Mouse (Mus musculus) Patski (cell line): ENCODE data around the gene Stn1. TPM values are rescaled to one million over a fixed set of nuclear protein-coding genes. Genes with fewer than 3 reads are reported as not detected.
A peak's percentile ranks its signal among the peaks of the same experiment; 100 is the strongest.

ENCODE experiments used
- ATAC-seq: fragments of 100-300 bp; one replicate; pipeline ENCODE4 v1.8.0; 2021
- CTCF ChIA-PET: fragments of 350-600 bp; sonication (Branson Sonifier 250); formaldehyde crosslinking; loops from one replicate; lab custom pipeline; 2022; ENCODE audit warnings: inconsistent platforms; lab: Charles Lee
- POLR2A ChIA-PET: fragments of 350-600 bp; sonication (Branson Sonifier 250); formaldehyde crosslinking; loops from one replicate; lab custom pipeline; 2022; ENCODE audit warnings: antibody characterized with exemption, inconsistent platforms; lab: Charles Lee
- DNase-seq: peaks from one replicate; pipeline ENCODE4 v3.0.0-alpha.2; 2011; ENCODE audit warnings: low read depth, low spot score
- H3K27me3 ChIP-seq: fragments of 371-371 bp; one replicate; pipeline ENCODE4 v1.5.1; 2021
- CTCF ChIP-seq: fragments of 100-300 bp; IDR thresholded peaks from one replicate; pipeline ENCODE4 v1.5.1; 2021
- in situ Hi-C: fragments of 300-500 bp; cut with MboI; formaldehyde crosslinking; loops from 3 replicates; pipeline ENCODE4 v1.11.1; 2018; ENCODE audit warnings: low pct_unique_long_range_greater_than_20kb, mixed read lengths
- polyA plus RNA-seq: library from polyadenylated mRNA; unstranded; gene quantifications from one replicate; pipeline ENCODE4 v1.2.3, GENCODE M21; 2021

The Stn1 gene
- polyA plus RNA-seq, 1 experiment from 2014 or later, result 18.3 TPM

- ATAC-seq (no peak), DNase-seq (no peak)
- no peak for TF ChIP-seq CTCF
- ChIA-PET CTCF (interaction anchor here (1.1 kb wide), 1 partner anchor 105 kb away, joined by 3 read pairs; no protein-coding TSS in a partner anchor), POLR2A (no interaction called here)
- in situ Hi-C loops, result no loop called here
- no peaks in the 10 kb centered on the region for H3K27me3 ChIP-seq
Observed at GRCm38 (mm10) chr19:47510473-47511293, 26.6 kb downstream of the Stn1 start.

DNA sequence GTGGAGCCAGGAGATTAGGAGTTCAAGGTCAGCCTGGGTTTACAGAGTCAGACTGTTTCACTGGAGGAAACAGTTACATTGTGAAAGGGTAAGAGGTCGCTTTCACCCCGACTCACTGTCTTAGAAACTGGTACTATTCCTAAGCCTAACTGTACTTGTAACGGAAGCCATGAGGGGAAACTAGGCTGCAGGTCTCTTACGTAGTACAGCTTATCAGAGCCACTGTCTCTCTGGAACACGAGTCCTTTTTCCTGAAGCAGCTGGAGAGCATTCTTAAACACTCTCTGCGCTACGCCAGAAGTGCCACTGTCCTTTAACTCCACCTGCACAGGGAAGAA, 27.2 kb downstream of the Stn1 start:
- ChIA-PET POLR2A (no interaction called here), CTCF (interaction anchor here (1.2 kb wide), 1 partner anchor 149 kb away, joined by 3 read pairs; no protein-coding TSS in a partner anchor)
- ATAC-seq (no peak), DNase-seq (no peak)
- in situ Hi-C loops, result no loop called here
- H3K27me3 ChIP-seq, result no peaks in the 10 kb centered on the region
- TF ChIP-seq CTCF, result no peak

DNA sequence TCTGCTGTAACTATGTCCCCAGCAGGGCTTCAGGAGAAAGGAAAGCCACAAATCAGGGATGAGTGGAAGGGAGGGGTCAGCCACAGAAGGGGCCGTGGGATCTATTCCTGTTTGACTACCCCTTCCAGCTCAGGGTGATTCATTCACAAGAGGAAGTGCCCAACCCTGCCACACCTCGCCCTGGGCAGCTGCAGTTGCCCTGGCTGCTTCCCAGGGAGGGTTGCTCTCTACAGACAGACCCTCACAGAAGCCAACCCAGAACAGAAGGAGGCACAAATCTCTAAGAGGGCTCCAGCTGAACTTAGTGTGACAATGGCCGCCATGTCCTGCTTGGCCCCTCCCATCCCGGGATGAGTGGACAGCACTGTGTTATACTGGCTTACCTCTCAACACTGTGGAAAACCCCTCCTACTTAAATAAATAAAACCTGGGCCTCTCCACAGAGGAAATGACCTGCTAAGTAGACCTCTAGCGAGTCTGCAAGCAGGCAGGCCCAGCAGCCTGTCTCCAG, 28.5 kb downstream of the Stn1 start:
- CTCF ChIA-PET, result interaction anchor here (0.7 to 2.3 kb wide), 3 partner anchors 115 to 152 kb away, joined by 3 to 6 read pairs (median 3); no protein-coding TSS in a partner anchor
- H3K27me3 ChIP-seq, result no peaks in the 10 kb centered on the region
- ATAC-seq (peak; percentile 26), DNase-seq (no peak)
- no peak for TF ChIP-seq CTCF
- POLR2A ChIA-PET, result interaction anchor here (1.3 kb wide), 1 partner anchor 140 kb away, joined by 4 read pairs; no protein-coding TSS in a partner anchor
- in situ Hi-C loops, result loop anchor here (10.0 kb wide), 1 partner anchor 306 kb away; no protein-coding TSS in a partner anchor

- DNase-seq (no peak), ATAC-seq (no peak)
- ChIA-PET CTCF (interaction anchor here (0.7 to 2.3 kb wide), 4 partner anchors 99 to 152 kb away, joined by 3 to 6 read pairs (median 3); no protein-coding TSS in a partner anchor), POLR2A (interaction anchor here (0.7 to 1.3 kb wide), 2 partner anchors 140 to 161 kb away, joined by 4 read pairs; no protein-coding TSS in a partner anchor)
- in situ Hi-C loops, result loop anchor here (10.0 kb wide), 1 partner anchor 307 kb away; no protein-coding TSS in a partner anchor
- H3K27me3 ChIP-seq, result no peaks in the 10 kb centered on the region
- TF ChIP-seq CTCF, result no peak
Observed at GRCm38 (mm10) chr19:47508191-47508590, 29.1 kb downstream of the Stn1 start.

DNA sequence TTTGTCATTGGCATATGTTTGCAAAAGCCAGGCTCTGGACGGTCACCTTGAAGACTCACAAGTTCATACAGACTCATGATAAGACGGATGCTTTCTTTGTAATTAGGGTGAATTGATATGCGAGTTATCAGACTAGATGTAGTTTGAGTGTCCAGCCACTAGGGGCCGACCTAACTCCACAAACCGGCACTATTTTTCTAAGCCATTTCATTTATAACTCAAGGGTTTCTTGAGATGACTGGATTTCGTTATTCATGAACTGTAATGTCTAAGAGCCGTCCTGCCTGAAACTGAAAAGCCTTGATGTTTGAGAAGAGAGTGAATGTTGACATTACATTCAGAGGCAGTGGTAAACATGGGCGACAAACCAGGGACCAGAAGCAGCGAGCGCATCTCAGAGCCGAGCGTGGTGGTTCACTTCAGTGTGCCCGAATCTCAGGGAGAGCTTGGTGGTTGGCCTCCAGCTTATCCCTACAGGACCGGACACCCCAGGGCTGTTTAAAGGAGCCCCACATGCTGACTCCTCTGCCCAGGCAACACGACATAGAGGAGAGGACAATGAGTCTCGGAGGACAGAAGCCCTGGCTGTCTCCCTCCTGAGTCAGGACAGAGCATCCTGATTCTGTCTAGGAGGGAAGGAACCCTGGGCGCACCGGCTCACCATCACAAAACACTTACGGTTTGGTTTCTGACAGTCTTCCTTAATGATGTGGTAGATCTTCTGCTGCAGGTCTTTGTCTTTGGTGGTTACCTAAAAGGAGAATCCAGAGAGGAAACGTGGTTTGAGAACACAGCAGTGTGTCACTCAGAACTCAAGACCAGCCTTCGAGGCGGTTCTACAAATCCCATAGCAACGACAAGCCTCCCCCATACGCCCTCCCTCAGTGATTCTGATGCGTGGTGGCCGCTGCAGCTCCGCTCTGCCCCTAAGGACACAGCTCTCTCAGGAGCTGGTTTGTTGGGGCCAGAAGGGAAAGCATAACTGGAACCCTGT, 29.9 kb downstream of the Stn1 start:
- no peaks in the 10 kb centered on the region for H3K27me3 ChIP-seq
- no peak for DNase-seq
- ChIA-PET CTCF (interaction anchor here (0.6 to 2.3 kb wide), 6 partner anchors 100 to 313 kb away, joined by 3 to 6 read pairs (median 3); no protein-coding TSS in a partner anchor), POLR2A (interaction anchor here (0.7 kb wide), 1 partner anchor 161 kb away, joined by 4 read pairs; no protein-coding TSS in a partner anchor)
- no peak for TF ChIP-seq CTCF
- in situ Hi-C loops, result loop anchor here (10.0 kb wide), 1 partner anchor 307 kb away; no protein-coding TSS in a partner anchor
- ATAC-seq, result no peak

DNA sequence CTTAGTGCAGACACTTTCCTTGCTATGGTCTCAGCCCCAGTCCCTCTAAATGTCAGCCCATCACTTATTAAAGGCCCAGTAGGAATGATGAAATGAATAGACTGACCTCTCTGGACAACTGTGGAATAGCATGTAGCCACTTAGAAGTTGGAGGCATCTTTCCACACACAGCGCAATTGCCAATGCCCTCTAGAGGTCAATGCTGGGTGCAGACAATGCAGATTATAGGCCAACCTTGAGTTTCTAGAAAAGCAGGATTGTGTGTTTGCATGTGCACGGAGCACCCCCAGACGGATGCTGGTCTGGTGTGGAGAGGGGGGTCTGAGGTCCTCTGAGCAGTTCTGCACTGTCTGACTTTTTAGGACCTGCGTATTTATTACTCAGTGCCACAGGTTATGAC, 33.7 kb downstream of the Stn1 start:
- no peak for DNase-seq
- peak; percentile 77 for TF ChIP-seq CTCF
- peak; percentile 18 for ATAC-seq
- ChIA-PET CTCF (interaction anchor here (1.4 to 7.5 kb wide), 5 partner anchors 11 to 147 kb away, joined by 4 to 57 read pairs (median 8); no protein-coding TSS in a partner anchor), POLR2A (no interaction called here)
- H3K27me3 ChIP-seq, result no peaks in the 10 kb centered on the region
- in situ Hi-C loops, result loop anchor here (5.0 to 10.0 kb wide), 3 partner anchors 36 to 311 kb away; no protein-coding TSS in a partner anchor

DNA sequence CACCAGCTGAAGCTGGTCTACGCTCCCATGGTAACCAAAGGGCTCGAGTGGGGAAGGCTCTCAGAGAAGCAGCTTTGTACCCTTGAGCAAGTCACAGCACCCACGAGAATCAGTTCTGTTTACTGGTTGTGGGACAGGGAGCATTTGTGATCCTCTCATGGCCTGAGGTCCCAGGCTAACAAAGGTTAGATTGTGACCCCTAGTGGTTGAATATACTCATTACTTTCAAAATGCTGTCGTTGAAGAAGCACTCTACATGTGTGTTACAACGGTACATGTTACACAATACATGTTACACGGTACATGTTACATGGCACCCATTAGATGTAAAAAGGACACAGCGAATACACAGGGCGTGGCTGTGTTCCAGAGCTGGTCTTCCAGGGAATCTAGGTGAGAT, 34.7 kb downstream of the Stn1 start:
- peak; percentile 31 for TF ChIP-seq CTCF
- ChIA-PET CTCF (interaction anchor here (0.6 to 7.5 kb wide), 7 partner anchors 10 to 165 kb away, joined by 3 to 57 read pairs (median 7); no protein-coding TSS in a partner anchor), POLR2A (interaction anchor here (0.7 kb wide), 1 partner anchor 59 kb away, joined by 3 read pairs; no protein-coding TSS in a partner anchor)
- in situ Hi-C loops, result loop anchor here (5.0 to 10.0 kb wide), 3 partner anchors 35 to 312 kb away; no protein-coding TSS in a partner anchor
- peak; percentile 48 for ATAC-seq
- DNase-seq, result no peak
- no peaks in the 10 kb centered on the region for H3K27me3 ChIP-seq

- in situ Hi-C loops, result loop anchor here (5.0 to 10.0 kb wide), 3 partner anchors 33 to 314 kb away; no protein-coding TSS in a partner anchor
Observed at GRCm38 (mm10) chr19:47500389-47501011, 36.8 kb downstream of the Stn1 start.

DNA sequence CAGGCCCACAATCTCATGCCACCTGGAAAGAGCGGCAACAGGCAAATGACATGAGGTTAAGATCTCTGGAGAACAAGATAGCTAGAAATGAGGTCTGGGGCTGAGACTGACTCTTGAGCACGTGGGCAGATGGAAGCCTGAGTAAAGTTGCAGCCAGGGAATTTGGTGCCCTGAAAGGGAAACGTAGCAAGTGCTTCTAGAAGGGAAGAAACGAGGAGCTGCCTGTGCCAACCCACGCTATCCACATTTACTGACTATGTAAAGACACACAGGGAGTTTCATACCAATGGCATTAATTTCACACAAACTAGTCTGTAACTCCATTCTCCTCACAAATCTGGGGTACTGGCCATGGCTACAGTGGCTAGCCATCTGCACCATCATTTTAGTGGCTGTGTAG, 37.5 kb downstream of the Stn1 start:
- DNase-seq (no peak), ATAC-seq (no peak)
- CTCF ChIA-PET, result interaction anchor here (0.7 to 7.5 kb wide), 2 partner anchors 126 to 143 kb away, joined by 3 to 57 read pairs; no protein-coding TSS in a partner anchor
- no peak for TF ChIP-seq CTCF
- POLR2A ChIA-PET, result no interaction called here
- in situ Hi-C loops, result loop anchor here (5.0 to 10.0 kb wide), 3 partner anchors 33 to 315 kb away; no protein-coding TSS in a partner anchor
- no peaks in the 10 kb centered on the region for H3K27me3 ChIP-seq

More at GRCm38 (mm10) chr19:47500389-47501011, 36.8 kb downstream of the Stn1 start:
- ATAC-seq (no peak), DNase-seq (no peak)
- TF ChIP-seq CTCF, result no peak
- ChIA-PET POLR2A (no interaction called here), CTCF (interaction anchor here (0.7 to 7.5 kb wide), 2 partner anchors 126 to 144 kb away, joined by 3 to 57 read pairs; no protein-coding TSS in a partner anchor)
- no peaks in the 10 kb centered on the region for H3K27me3 ChIP-seq
